8 mouse cellular contexts compared by ENCODE assay signal in the genomic region with DNA sequence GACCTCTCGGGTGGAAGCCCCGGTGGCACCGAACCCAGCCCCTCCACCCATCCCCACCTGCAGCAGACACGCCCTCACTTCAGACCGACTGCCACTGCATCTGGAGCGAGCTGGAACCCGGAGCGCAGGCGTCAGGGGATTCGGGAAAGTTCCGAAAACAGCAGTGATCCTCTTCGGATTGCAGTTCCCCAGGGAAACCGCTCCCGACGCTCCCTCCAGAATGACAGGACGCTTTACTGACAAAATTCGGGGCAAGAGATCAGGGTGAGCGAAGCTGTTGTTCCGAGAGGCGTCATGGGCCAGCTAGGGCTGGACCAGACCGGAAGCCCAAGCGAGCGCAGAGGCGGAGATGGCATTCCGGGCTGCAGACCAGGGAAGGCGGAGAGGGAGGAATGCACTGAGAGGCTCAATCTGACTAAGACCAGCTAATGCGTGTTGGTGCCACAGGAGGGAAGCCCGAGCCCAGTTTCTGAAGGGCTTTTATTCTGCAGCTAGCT. TPM values are rescaled to one million over a fixed set of nuclear protein-coding genes. Genes with fewer than 3 reads are reported as not detected.
DNase-seq lines count a peak whose midpoint lies in the region; ATAC-seq and TF ChIP-seq lines count a peak whose summit lies in the region.

A gene (minus strand): TSS at position 311 of the 497 bp plus-strand sequence.

- H3K27ac ChIP-seq in hindbrain, embryonic 15.5 days (replicated peaks) = no peak within 1 kb of the TSS
- H3K27ac ChIP-seq in left cerebral cortex, adult 2 months = peak within 1 kb of the TSS; percentile 85

- no peaks in the 10 kb centered on the region for H3K9me3 ChIP-seq in hindbrain, embryonic 15.5 days

- intact Hi-C loops in left cerebral cortex, adult 2 months (cut with DNase I) = loop anchor here (1.0 to 2.0 kb wide), 4 partner anchors 62 to 116 kb away; a partner anchor contains a TSS

- peaks cover 49% of the 10 kb centered on the region for H3K27me3 ChIP-seq in hindbrain, embryonic 15.5 days

- peak; percentile 76 for ATAC-seq in hindbrain, embryonic 15.5 days (ENCODE audit: low FRiP score, low read depth)
- no peak for ATAC-seq in inflammation-experienced regulatory T-cells, adult 6 months

- WGBS in hindbrain, embryonic 15.5 days = 1% methylated on average over 28 of the region's 28 CpGs

- H3K4me3 ChIP-seq in hindbrain, embryonic 15.5 days = peak within 1 kb of the TSS; percentile 59
- peak within 1 kb of the TSS; percentile 73 for H3K4me3 ChIP-seq in left cerebral cortex, adult 2 months

- H3K9ac ChIP-seq in hindbrain, embryonic 15.5 days = peak within 1 kb of the TSS; percentile 47

- H3K36me3 ChIP-seq in hindbrain, embryonic 15.5 days = peaks cover 3% of the 10 kb centered on the region; the same call in 1 of the 2 replicates

- H3K4me1 ChIP-seq in hindbrain, embryonic 15.5 days (replicated peaks) = peaks cover 26% of the 10 kb centered on the region

- peak within 1 kb of the TSS; percentile 97 for H3K4me2 ChIP-seq in hindbrain, embryonic 15.5 days

- TF ChIP-seq CTCF in left cerebral cortex, adult 2 months (IDR thresholded peaks at IDR 0.05) = peak; percentile 55

- DNase-seq in adipocyte (ENCODE audit: low spot score) = peak; percentile 67
- DNase-seq in cerebellum, postnatal 10 days = peak; percentile 75 to 76
- peak; percentile 76 for DNase-seq in gastrocnemius, adult 18-20 months (ENCODE audit: low spot score)
- peak; percentile 67 to 74 for DNase-seq in left cerebral cortex, adult 2 months (ENCODE audit: extremely low spot score in 1 of 2, low spot score in 2 of 2)
- peak; percentile 65 for DNase-seq in lung, postnatal 36 days
- peak; percentile 65 to 67 for DNase-seq in right cerebral cortex, postnatal 36 days (ENCODE audit: low spot score in 2 of 2)

RNA-seq across cellular contexts. Expression of the gene that starts here (rescaled TPM):
- 10 to 100 TPM; 47.5 to 67.3 TPM for total RNA-seq in gastrocnemius, adult 18-20 months (2021)
- 5.7 and 6.2 TPM in 2 replicates for polyA plus RNA-seq in hindbrain, embryonic 15.5 days (2015; fragmentation: Nextera tagmentation; extraction: Ambion mirVana)
- total RNA-seq in left cerebral cortex, adult 2 months (2021) = 100 to 1,000 TPM in 1 of 2 experiments, 10 to 100 TPM in 1; 98.1 to 101 TPM
- under 1 TPM in 1 of 3 experiments, not detected in 2; 0.30 TPM for polyA plus RNA-seq in inflammation-experienced regulatory T-cells, adult 6 months (2017; shearing (Covaris generic))
